Mouse (Mus musculus): Measurements from ENCODE around the gene Aspa. TPM values are rescaled to one million over a fixed set of nuclear protein-coding genes. Genes with fewer than 3 reads are reported as not detected.

The Aspa gene
- total RNA-seq, 2 experiments from 2014 or later = 0.27 to 0.57 TPM

GRCm38 (mm10) chr11:73257362-73257945 is 71.9 kb downstream of the Aspa start:
- no peak for DNase-seq

Other genes with a start within 250 kb of the Aspa start
- under 1 TPM; 0.18 to 0.21 TPM for gene Itgae, start 239.0 kb downstream of the Aspa start, total RNA-seq (2021)
- gene Haspin, start 191.3 kb downstream of the Aspa start, total RNA-seq (2021) = 1 to 10 TPM; 6.0 to 7.1 TPM
- 1 to 10 TPM; 3.9 to 5.0 TPM for gene P2rx5, start 169.2 kb downstream of the Aspa start, total RNA-seq (2021)
- 10 to 100 TPM; 66.3 to 67.9 TPM for gene Emc6, start 152.6 kb downstream of the Aspa start, total RNA-seq (2021)
- 100 to 1,000 TPM; 109 to 112 TPM for gene Tax1bp3, start 152.5 kb downstream of the Aspa start, total RNA-seq (2021)
- gene Ctns, start 130.6 kb downstream of the Aspa start, total RNA-seq (2021) = 1 to 10 TPM; 8.4 to 8.7 TPM
- 1 to 10 TPM in 1 of 2 experiments, under 1 TPM in 1; 0.95 to 1.1 TPM for gene Shpk, start 130.1 kb downstream of the Aspa start, total RNA-seq (2021)
- gene Trpv1, start 95.3 kb downstream of the Aspa start, total RNA-seq (2021) = not detected
- under 1 TPM; 0.07 to 0.10 TPM for gene Trpv3, start 62.2 kb downstream of the Aspa start, total RNA-seq (2021)
- gene Gm49340, start 145 bp upstream of the Aspa start, total RNA-seq (2021) = not detected
- not detected for gene Spata22, start 145 bp upstream of the Aspa start, total RNA-seq (2021)
- gene Olfr20, start 21.2 kb upstream of the Aspa start, total RNA-seq (2021) = not detected
- gene Olfr376, start 41.6 kb upstream of the Aspa start, total RNA-seq (2021) = not detected
- not detected for gene Olfr1, start 70.0 kb upstream of the Aspa start, total RNA-seq (2021)
- gene Olfr378, start 98.9 kb upstream of the Aspa start, total RNA-seq (2021) = not detected
- not detected for gene Olfr380, start 127.9 kb upstream of the Aspa start, total RNA-seq (2021)
- gene Olfr381, start 162.0 kb upstream of the Aspa start, total RNA-seq (2021) = not detected
- gene Olfr382, start 187.6 kb upstream of the Aspa start, total RNA-seq (2021) = not detected